Mouse (Mus musculus) heart, embryonic 10.5 days (tissue): ENCODE results near the gene 1700001P01Rik. TPM values are rescaled to one million over a fixed set of nuclear protein-coding genes. Genes with fewer than 3 reads are reported as not detected.

Source experiments
- DNase-seq: peaks from one replicate; pipeline ENCODE4 v3.0.0-alpha.2; 2017; ENCODE audit warnings: low spot score
- H3K27ac ChIP-seq: fragments of 300-500 bp; sonication (generic); 2 replicates; pipeline ENCODE4 v1.5.1; 2016; ENCODE audit warnings: mild to moderate bottlenecking
- H3K27me3 ChIP-seq: fragments of 300-500 bp; sonication (generic); 2 replicates; pipeline ENCODE4 v1.6.1; 2016; ENCODE audit warnings: mild to moderate bottlenecking; ENCODE audit not compliant: poor library complexity, insufficient read depth, severe bottlenecking
- H3K36me3 ChIP-seq: fragments of 300-500 bp; sonication (generic); 2 replicates; pipeline ENCODE4 v1.6.1; 2016; ENCODE audit warnings: mild to moderate bottlenecking, moderate library complexity
- H3K4me1 ChIP-seq: fragments of 300-500 bp; sonication (generic); 2 replicates; pipeline ENCODE4 v1.6.1; 2016; ENCODE audit warnings: mild to moderate bottlenecking
- H3K4me3 ChIP-seq: fragments of 300-500 bp; sonication (generic); 2 replicates; pipeline ENCODE4 v1.5.1; 2016; ENCODE audit warnings: mild to moderate bottlenecking, moderate library complexity
- H3K9me3 ChIP-seq: fragments of 300-500 bp; sonication (generic); 2 replicates; pipeline ENCODE4 v1.6.1; 2016; ENCODE audit warnings: mild to moderate bottlenecking, moderate library complexity
- WGBS: fragments of 180-500 bp; shearing (Covaris S2); methylation state at CpG from one replicate; pipeline ENCODE4 v1.1.7; 2016; 5-methylcytosine and 5-hydroxymethylcytosine counted together
- microRNA-seq: library from miRNA; unstranded; fragments of <30 nt; microRNA quantifications from one replicate; pipeline ENCODE4, GENCODE M21; 2017
- polyA plus RNA-seq: library from polyadenylated mRNA; unstranded; fragments of >200 nt; fragmentation: Nextera tagmentation; extraction: Ambion mirVana; gene quantifications from 2 replicates; pipeline ENCODE4 v1.2.1, GENCODE M21; 2016

The 1700001P01Rik gene
- polyA plus RNA-seq, 1 experiment from 2014 or later, result 0.30 TPM

GRCm38 (mm10) chr11:97728311-97728710 is 47.4 kb downstream of the 1700001P01Rik start:
- Histone ChIP-seq H3K27ac (no peak overlapping the region), H3K4me1 (peaks cover 13% of the 10 kb centered on the region), H3K27me3 (no peaks in the 10 kb centered on the region), H3K4me3 (no peak overlapping the region), H3K36me3 (peaks cover 84% of the 10 kb centered on the region), H3K9me3 (no peaks in the 10 kb centered on the region)
- no peak for DNase-seq
- 68% methylated on average over 7 of the region's 7 CpGs for WGBS

GRCm38 (mm10) chr11:97723709-97724108 is 52.0 kb downstream of the 1700001P01Rik start:
- no peak overlapping the region for H3K4me3 ChIP-seq
- DNase-seq, result no peak
- no peaks in the 10 kb centered on the region for H3K9me3 ChIP-seq
- WGBS, result 69% methylated on average over 7 of the region's 7 CpGs
- H3K27me3 ChIP-seq, result no peaks in the 10 kb centered on the region
- peaks cover 95% of the 10 kb centered on the region for H3K36me3 ChIP-seq
- no peak overlapping the region for H3K27ac ChIP-seq
- peaks cover 10% of the 10 kb centered on the region for H3K4me1 ChIP-seq

Small RNAs within 50 kb of the gene (microRNA-seq; reads per million reads assigned to microRNA genes)
- gene Mir8102, result not detected

Other genes with a start within 250 kb of the 1700001P01Rik start
- 0.05 and 0.14 TPM in 2 replicates for gene Srcin1, start 199.7 kb downstream of the 1700001P01Rik start, polyA plus RNA-seq
- gene Epop, start 146.2 kb downstream of the 1700001P01Rik start, polyA plus RNA-seq, result 1.9 and 8.5 TPM in 2 replicates
- gene Mllt6, start 112.5 kb downstream of the 1700001P01Rik start, polyA plus RNA-seq, result 1.7 and 2.2 TPM in 2 replicates
- gene Cisd3, start 90.1 kb downstream of the 1700001P01Rik start, polyA plus RNA-seq, result 49.8 and 52.8 TPM in 2 replicates
- gene Pcgf2, start 75.4 kb downstream of the 1700001P01Rik start, polyA plus RNA-seq, result 9.7 and 13.5 TPM in 2 replicates
- 517 and 557 TPM in 2 replicates for gene Psmb3, start 72.5 kb downstream of the 1700001P01Rik start, polyA plus RNA-seq
- gene Pip4k2b, start 31.2 kb downstream of the 1700001P01Rik start, polyA plus RNA-seq, result 0.96 and 1.3 TPM in 2 replicates
- gene Cwc25, start 9.4 kb downstream of the 1700001P01Rik start, polyA plus RNA-seq, result 11.6 and 17.0 TPM in 2 replicates
- 387 and 414 TPM in 2 replicates for gene Rpl23, start 6.5 kb upstream of the 1700001P01Rik start, polyA plus RNA-seq
- 50.8 and 65.1 TPM in 2 replicates for gene Lasp1, start 23.1 kb upstream of the 1700001P01Rik start, polyA plus RNA-seq
- 9.2 and 9.6 TPM in 2 replicates for gene B230217C12Rik, start 64.9 kb upstream of the 1700001P01Rik start, polyA plus RNA-seq
- gene Fbxo47, start 108.2 kb upstream of the 1700001P01Rik start, polyA plus RNA-seq, result 0.55 and 0.70 TPM in 2 replicates
- not detected in 2 replicates for gene Plxdc1, start 210.5 kb upstream of the 1700001P01Rik start, polyA plus RNA-seq
- 9.8 and 15.7 TPM in 2 replicates for gene Arl5c, start 220.3 kb upstream of the 1700001P01Rik start, polyA plus RNA-seq
- gene Cacnb1, start 247.1 kb upstream of the 1700001P01Rik start, polyA plus RNA-seq, result 4.6 and 5.3 TPM in 2 replicates